ENCODE assay signal across 10 mouse cellular contexts in genomic region chr17:23570017-23570416, GRCm38 (mm10). TPM values are rescaled to one million over a fixed set of nuclear protein-coding genes. Genes with fewer than 3 reads are reported as not detected.
A peak's percentile ranks its signal among the peaks of the same experiment; 100 is the strongest.
DNase-seq lines count a peak whose midpoint lies in the region; ATAC-seq and TF ChIP-seq lines count a peak whose summit lies in the region.
"Had no signal": no experiment of that assay in that cellular context is flagged by ENCODE, and none has a peak within 500 bp of the region (broad histone marks: within the 10 kb centered on the region; RNA-seq: fewer than 3 reads in every experiment).

No protein-coding gene starts in this region.

- CTCF ChIA-PET in Patski (lab: Charles Lee), result interaction anchor here (1.3 to 2.5 kb wide), 6 partner anchors 8 to 56 kb away, joined by 4 to 16 read pairs (median 6); no protein-coding TSS in a partner anchor

- H3K27me3 ChIP-seq in Patski, result no peaks in the 10 kb centered on the region
- no peaks in the 10 kb centered on the region for H3K27me3 ChIP-seq in hindbrain, embryonic 16.5 days (replicated peaks; ENCODE audit: control insufficient read depth, insufficient read depth, low read length)
- H3K27me3 ChIP-seq: embryonic facial prominence, embryonic 13.5 days; lung, embryonic 15.5 days had no signal

- no peak overlapping the region for H3K4me3 ChIP-seq in hindbrain, embryonic 16.5 days (ENCODE audit: low read length)
- H3K4me3 ChIP-seq: embryonic facial prominence, embryonic 13.5 days; lung, embryonic 15.5 days had no signal

- intact Hi-C loops in heart, postnatal 14 days (cut with DNase I), result loop anchor here (2.0 kb wide), 3 partner anchors 41 to 137 kb away; no protein-coding TSS in a partner anchor

- H3K4me2 ChIP-seq in hindbrain, embryonic 16.5 days (ENCODE audit: low read length), result no peak overlapping the region
- H3K4me2 ChIP-seq: embryonic facial prominence, embryonic 13.5 days; lung, embryonic 15.5 days had no signal

- TF ChIP-seq CTCF in Patski (IDR thresholded peaks at IDR 0.05), result peak; percentile 77

- in situ Hi-C loops in Patski (cut with MboI; ENCODE audit: low pct_unique_long_range_greater_than_20kb), result loop anchor here (25.0 kb wide), 2 partner anchors 1608 to 1858 kb away; partner anchors contain the start of genes Zfp760, Zfp942 and Zfp943

- WGBS in hindbrain, embryonic 16.5 days, result 47% methylated on average over 6 of the region's 6 CpGs

- ATAC-seq in Patski, result peak; percentile 55
- ATAC-seq in hindbrain, embryonic 16.5 days, result no peak

- peaks cover 8% of the 10 kb centered on the region for H3K36me3 ChIP-seq in hindbrain, embryonic 16.5 days (ENCODE audit: control insufficient read depth, insufficient read depth, low read length)

- POLR2A ChIA-PET in Patski (lab: Charles Lee), result no interaction called here

- H3K4me1 ChIP-seq in hindbrain, embryonic 16.5 days (ENCODE audit: control insufficient read depth, insufficient read depth, low read depth, low read length), result peaks cover 3% of the 10 kb centered on the region

- no peak overlapping the region for H3K9ac ChIP-seq in hindbrain, embryonic 16.5 days (ENCODE audit: low read depth, low read length)
- H3K9ac ChIP-seq: embryonic facial prominence, embryonic 13.5 days; lung, embryonic 15.5 days had no signal

- DNase-seq in heart, adult 8-10 months (ENCODE audit: low spot score), result peak; percentile 37
- no peak for DNase-seq in heart, adult 9 months (ENCODE audit: low spot score in 2 of 2)
- peak; percentile 77 for DNase-seq in CD4-positive helper T cell, adult 2 months (ENCODE audit: low read depth, low spot score)
- DNase-seq in Patski (ENCODE audit: low read depth, low spot score), result no peak
- peak; percentile 46 to 59 for DNase-seq in heart, postnatal 14 days
- DNase-seq in lung, postnatal 36 days, result peak; percentile 72
- DNase-seq in right cerebral cortex, postnatal 4 days, result no peak

- H3K9me3 ChIP-seq in hindbrain, embryonic 16.5 days (ENCODE audit: control insufficient read depth, low read length), result no peaks in the 10 kb centered on the region
- H3K9me3 ChIP-seq: embryonic facial prominence, embryonic 13.5 days; lung, embryonic 15.5 days had no signal

- H3K27ac ChIP-seq in hindbrain, embryonic 16.5 days (ENCODE audit: low read depth, low read length), result no peak overlapping the region
- H3K27ac ChIP-seq: embryonic facial prominence, embryonic 13.5 days; lung, embryonic 15.5 days had no signal

RNA-seq across cellular contexts. Expression of gene Zfp213, which starts 6.0 kb away (rescaled TPM):
- total RNA-seq in heart, adult 8-10 months (2022), result 1 to 10 TPM; 4.9 to 6.5 (median 5.8) TPM
- polyA plus RNA-seq in Patski (2021), result 8.6 TPM
- total RNA-seq in heart, postnatal 14 days (2021), result 1 to 10 TPM; 4.9 to 5.8 TPM
- polyA plus RNA-seq in hindbrain, embryonic 16.5 days (2015; fragmentation: Nextera tagmentation; extraction: Ambion mirVana), result 17.0 and 18.0 TPM in 2 replicates

RNA-seq across cellular contexts. Expression of gene Zfp13, which starts 29.3 kb away (rescaled TPM):
- total RNA-seq in heart, adult 8-10 months (2022), result 1 to 10 TPM; 1.9 to 5.9 (median 4.4) TPM
- polyA plus RNA-seq in Patski (2021), result 6.8 TPM
- total RNA-seq in heart, postnatal 14 days (2021), result 1 to 10 TPM; 4.3 to 5.0 TPM
- 26.4 and 29.1 TPM in 2 replicates for polyA plus RNA-seq in hindbrain, embryonic 16.5 days (2015; fragmentation: Nextera tagmentation; extraction: Ambion mirVana)

RNA-seq across cellular contexts. Expression of gene Zscan10, which starts 30.6 kb away (rescaled TPM):
- not detected for total RNA-seq in heart, adult 8-10 months (2022)
- polyA plus RNA-seq in Patski (2021), result not detected
- total RNA-seq in heart, postnatal 14 days (2021), result not detected
- 0.20 and 0.25 TPM in 2 replicates for polyA plus RNA-seq in hindbrain, embryonic 16.5 days (2015; fragmentation: Nextera tagmentation; extraction: Ambion mirVana)

Comparison
In these comparisons a context has a peak if more than half of its experiments do, and no peak if none do; other contexts are left out.
1. DNase-seq: peak in heart, adult 8-10 months (single experiment), CD4-positive helper T cell, adult 2 months (single experiment), heart, postnatal 14 days (2 of 2) and lung, postnatal 36 days (single experiment); none in heart, adult 9 months (0 of 2), Patski (single experiment) and right cerebral cortex, postnatal 4 days (single experiment).